Mouse (Mus musculus) heart, embryonic 16.5 days (tissue): Measurements from ENCODE around the gene Asic2. TPM values are rescaled to one million over a fixed set of nuclear protein-coding genes. Genes with fewer than 3 reads are reported as not detected.

Experiments
- ATAC-seq: fragments of 200-750 bp; cut with Nextera tagmentation; replicated peaks from 2 replicates; pipeline ENCODE4 v1.8.0; 2017; ENCODE audit warnings: moderate number of reproducible peaks; ENCODE audit not compliant: insufficient read depth, low FRiP score; ENCODE audit errors: extremely low read depth
- H3K27ac ChIP-seq: fragments of 300-500 bp; sonication (generic); 2 replicates; pipeline ENCODE4 v1.5.1; 2014; ENCODE audit warnings: mild to moderate bottlenecking, low read length, control low read depth, moderate library complexity
- H3K27me3 ChIP-seq: fragments of 300-500 bp; sonication (generic); 2 replicates; pipeline ENCODE4 v1.6.1; 2014; ENCODE audit warnings: low read length, mixed read lengths; ENCODE audit not compliant: control insufficient read depth, insufficient read depth
- H3K36me3 ChIP-seq: fragments of 300-500 bp; sonication (generic); 2 replicates; pipeline ENCODE4 v1.6.1; 2014; ENCODE audit not compliant: control insufficient read depth, insufficient read depth
- H3K4me1 ChIP-seq: fragments of 300-500 bp; sonication (generic); 2 replicates; pipeline ENCODE4 v1.6.1; 2014; ENCODE audit warnings: low read length, mixed read lengths; ENCODE audit not compliant: control insufficient read depth, insufficient read depth
- H3K4me2 ChIP-seq: fragments of 300-500 bp; sonication (generic); 2 replicates; pipeline ENCODE4 v1.6.1; 2014; ENCODE audit warnings: low read depth, mild to moderate bottlenecking, control low read depth, low read length
- H3K4me3 ChIP-seq: fragments of 300-500 bp; sonication (generic); 2 replicates; pipeline ENCODE4 v1.5.1; 2014; ENCODE audit warnings: mild to moderate bottlenecking, control low read depth, low read length
- H3K9ac ChIP-seq: fragments of 300-500 bp; sonication (generic); 2 replicates; pipeline ENCODE4 v1.6.1; 2014; ENCODE audit warnings: low read length, control low read depth
- H3K9me3 ChIP-seq: fragments of 300-500 bp; sonication (generic); replicated peaks from 2 replicates; pipeline ENCODE4 v1.6.1; 2016; ENCODE audit warnings: low read length; ENCODE audit not compliant: control insufficient read depth
- WGBS: fragments of 180-500 bp; shearing (Covaris S2); extraction: QIAGEN DNeasy Blood & Tissue Kit; methylation state at CpG from one replicate; pipeline ENCODE4 v1.1.7; 2014; 5-methylcytosine and 5-hydroxymethylcytosine counted together
- polyA plus RNA-seq: library from polyadenylated mRNA; unstranded; fragments of >200 nt; fragmentation: Nextera tagmentation; extraction: Ambion mirVana; gene quantifications from 2 replicates; pipeline ENCODE4 v1.2.1, GENCODE M21; 2015

Gene Asic2
- polyA plus RNA-seq, 1 experiment from 2014 or later = not detected

GRCm38 (mm10) chr11:81838426-81838825 lies 129.8 kb downstream of the Asic2 start:
- Histone ChIP-seq H3K4me1 (no peaks in the 10 kb centered on the region), H3K4me2 (no peak overlapping the region), H3K27me3 (no peaks in the 10 kb centered on the region), H3K9me3 (no peaks in the 10 kb centered on the region), H3K27ac (no peak overlapping the region), H3K9ac (no peak overlapping the region), H3K4me3 (no peak overlapping the region), H3K36me3 (no peaks in the 10 kb centered on the region)
- no peak for ATAC-seq
- WGBS = 70% methylated on average over 4 of the region's 4 CpGs

GRCm38 (mm10) chr11:81832381-81832780 lies 135.9 kb downstream of the Asic2 start:
- H3K36me3 ChIP-seq = no peaks in the 10 kb centered on the region
- no peak overlapping the region for H3K4me2 ChIP-seq
- no peaks in the 10 kb centered on the region for H3K9me3 ChIP-seq
- H3K4me1 ChIP-seq = no peaks in the 10 kb centered on the region
- no peak overlapping the region for H3K9ac ChIP-seq
- no peak for ATAC-seq
- no peak overlapping the region for H3K27ac ChIP-seq
- H3K4me3 ChIP-seq = no peak overlapping the region
- H3K27me3 ChIP-seq = no peaks in the 10 kb centered on the region
- WGBS = 62% methylated on average over 1 of the region's 1 CpGs

GRCm38 (mm10) chr11:81816531-81816930 lies 151.7 kb downstream of the Asic2 start:
- Histone ChIP-seq H3K27ac (no peak overlapping the region), H3K4me3 (no peak overlapping the region), H3K9ac (no peak overlapping the region), H3K36me3 (no peaks in the 10 kb centered on the region), H3K4me2 (no peak overlapping the region), H3K9me3 (no peaks in the 10 kb centered on the region), H3K4me1 (no peaks in the 10 kb centered on the region), H3K27me3 (0 out of 2 replicates have a peak, but pooled peaks cover 2% of the 10 kb centered on the region)
- no peak for ATAC-seq
- 64% methylated on average over 5 of the region's 5 CpGs for WGBS

GRCm38 (mm10) chr11:81814816-81815215 lies 153.4 kb downstream of the Asic2 start:
- Histone ChIP-seq H3K9ac (no peak overlapping the region), H3K27ac (no peak overlapping the region), H3K9me3 (no peaks in the 10 kb centered on the region), H3K4me1 (no peaks in the 10 kb centered on the region), H3K4me2 (no peak overlapping the region), H3K36me3 (no peaks in the 10 kb centered on the region), H3K4me3 (no peak overlapping the region), H3K27me3 (0 out of 2 replicates have a peak, but pooled peaks cover 2% of the 10 kb centered on the region)
- ATAC-seq = no peak
- WGBS = 83% methylated on average over 1 of the region's 1 CpGs

GRCm38 (mm10) chr11:81806905-81807659 lies 161.2 kb downstream of the Asic2 start:
- H3K9ac ChIP-seq = no peak overlapping the region
- no peak overlapping the region for H3K27ac ChIP-seq
- whole genome bisulfite sequencing = 79% methylated on average over 11 of the region's 11 CpGs
- H3K4me1 ChIP-seq = no peaks in the 10 kb centered on the region
- no peaks in the 10 kb centered on the region for H3K36me3 ChIP-seq
- no peak overlapping the region for H3K4me3 ChIP-seq
- no peaks in the 10 kb centered on the region for H3K9me3 ChIP-seq
- no peak overlapping the region for H3K4me2 ChIP-seq
- 0 out of 2 replicates have a peak, but pooled peaks cover 2% of the 10 kb centered on the region for H3K27me3 ChIP-seq
- no peak for ATAC-seq

- Histone ChIP-seq H3K4me1 (no peaks in the 10 kb centered on the region), H3K27me3 (no peaks in the 10 kb centered on the region), H3K9me3 (no peaks in the 10 kb centered on the region), H3K27ac (no peak overlapping the region), H3K4me2 (no peak overlapping the region), H3K9ac (no peak overlapping the region), H3K4me3 (no peak overlapping the region), H3K36me3 (no peaks in the 10 kb centered on the region)
- no peak for ATAC-seq
- 53% methylated on average over 2 of the region's 2 CpGs for WGBS
Observed at GRCm38 (mm10) chr11:81803544-81803943, 164.7 kb downstream of the Asic2 start.

GRCm38 (mm10) chr11:81802614-81803013 lies 165.6 kb downstream of the Asic2 start:
- H3K4me1 ChIP-seq = no peaks in the 10 kb centered on the region
- 50% methylated on average over 1 of the region's 1 CpGs for WGBS
- no peak for ATAC-seq
- H3K9me3 ChIP-seq = no peaks in the 10 kb centered on the region
- H3K4me2 ChIP-seq = no peak overlapping the region
- H3K27me3 ChIP-seq = no peaks in the 10 kb centered on the region
- no peak overlapping the region for H3K9ac ChIP-seq
- H3K4me3 ChIP-seq = no peak overlapping the region
- H3K27ac ChIP-seq = no peak overlapping the region
- no peaks in the 10 kb centered on the region for H3K36me3 ChIP-seq

- no peak overlapping the region for H3K4me2 ChIP-seq
- no peaks in the 10 kb centered on the region for H3K9me3 ChIP-seq
- no peaks in the 10 kb centered on the region for H3K36me3 ChIP-seq
- no peak overlapping the region for H3K27ac ChIP-seq
- no peaks in the 10 kb centered on the region for H3K4me1 ChIP-seq
- no peak for ATAC-seq
- H3K4me3 ChIP-seq = no peak overlapping the region
- H3K9ac ChIP-seq = no peak overlapping the region
- no peaks in the 10 kb centered on the region for H3K27me3 ChIP-seq
- 74% methylated on average over 4 of the region's 4 CpGs for WGBS
Observed at GRCm38 (mm10) chr11:81800899-81801298, 167.4 kb downstream of the Asic2 start.

- Histone ChIP-seq H3K9ac (no peak overlapping the region), H3K36me3 (no peaks in the 10 kb centered on the region), H3K4me3 (no peak overlapping the region), H3K27ac (no peak overlapping the region), H3K27me3 (no peaks in the 10 kb centered on the region), H3K4me2 (no peak overlapping the region), H3K9me3 (no peaks in the 10 kb centered on the region), H3K4me1 (no peaks in the 10 kb centered on the region)
- ATAC-seq = no peak
- 64% methylated on average over 2 of the region's 2 CpGs for WGBS
Observed at GRCm38 (mm10) chr11:81793588-81793987, 174.7 kb downstream of the Asic2 start.
